In genomic region chr13:109909111-109909510, GRCm38 (mm10) we compare ENCODE assay signal across 26 mouse cellular contexts.
A peak's percentile ranks its signal among the peaks of the same experiment; 100 is the strongest.
DNase-seq lines count a peak whose midpoint lies in the region; ATAC-seq lines count a peak whose summit lies in the region.
"Had no signal": no experiment of that assay in that cellular context is flagged by ENCODE, and none has a peak within 500 bp of the region (broad histone marks: within the 10 kb centered on the region; RNA-seq: fewer than 3 reads in every experiment).

No protein-coding gene starts in this region.

- no peak overlapping the region for H3K4me2 ChIP-seq in heart, embryonic 11.5 days
- no peak overlapping the region for H3K4me2 ChIP-seq in heart, embryonic 15.5 days
- no peak overlapping the region for H3K4me2 ChIP-seq in midbrain, embryonic 11.5 days
- H3K4me2 ChIP-seq in midbrain, embryonic 13.5 days (replicated peaks) = no peak overlapping the region
- H3K4me2 ChIP-seq: embryonic facial prominence, embryonic 12.5 days; embryonic facial prominence, embryonic 15.5 days; hindbrain, embryonic 13.5 days; intestine, embryonic 15.5 days had no signal

- H3K27me3 ChIP-seq in heart, embryonic 11.5 days (ENCODE audit: control insufficient read depth, insufficient read depth, low read length) = no peaks in the 10 kb centered on the region
- H3K27me3 ChIP-seq in heart, embryonic 15.5 days = no peaks in the 10 kb centered on the region
- no peaks in the 10 kb centered on the region for H3K27me3 ChIP-seq in midbrain, embryonic 11.5 days (ENCODE audit: control insufficient read depth, insufficient read depth, low read length)
- peaks cover 4% of the 10 kb centered on the region; the same call in 1 of the 2 replicates for H3K27me3 ChIP-seq in midbrain, embryonic 13.5 days
- H3K27me3 ChIP-seq: embryonic facial prominence, embryonic 12.5 days; embryonic facial prominence, embryonic 15.5 days; hindbrain, embryonic 13.5 days; intestine, embryonic 15.5 days had no signal

- no peak for ATAC-seq in heart, embryonic 11.5 days (replicated peaks; ENCODE audit: insufficient number of reproducible peaks, low FRiP score, low TSS enrichment)
- no peak for ATAC-seq in heart, embryonic 15.5 days (replicated peaks; ENCODE audit: insufficient number of reproducible peaks, insufficient read depth, low FRiP score, low read depth)
- ATAC-seq in midbrain, embryonic 11.5 days (ENCODE audit: low FRiP score) = no peak
- ATAC-seq in midbrain, embryonic 13.5 days = no peak
- ATAC-seq: forebrain, embryonic 14.5 days; forebrain, postnatal 0 days; hindbrain, embryonic 16.5 days; intestine, embryonic 15.5 days had no signal

- no peak overlapping the region for H3K27ac ChIP-seq in heart, embryonic 11.5 days (ENCODE audit: low read depth, low read length)
- 0 out of 2 replicates have a peak overlapping the region, but pooled peaks have one; percentile 1 for H3K27ac ChIP-seq in heart, embryonic 15.5 days
- no peak overlapping the region for H3K27ac ChIP-seq in midbrain, embryonic 11.5 days (ENCODE audit: low read depth, low read length)
- H3K27ac ChIP-seq in midbrain, embryonic 13.5 days = no peak overlapping the region
- H3K27ac ChIP-seq: embryonic facial prominence, embryonic 12.5 days; embryonic facial prominence, embryonic 15.5 days; heart, adult 2 months; hindbrain, embryonic 10.5 days; hindbrain, embryonic 13.5 days; intestine, embryonic 15.5 days had no signal

- H3K9ac ChIP-seq in heart, embryonic 11.5 days (ENCODE audit: low read depth, low read length) = no peak overlapping the region
- H3K9ac ChIP-seq in heart, embryonic 15.5 days = no peak overlapping the region
- no peak overlapping the region for H3K9ac ChIP-seq in midbrain, embryonic 11.5 days (ENCODE audit: low read length)
- H3K9ac ChIP-seq in midbrain, embryonic 13.5 days (replicated peaks) = no peak overlapping the region
- H3K9ac ChIP-seq: embryonic facial prominence, embryonic 12.5 days; embryonic facial prominence, embryonic 15.5 days; forebrain, postnatal 0 days; hindbrain, embryonic 13.5 days; intestine, embryonic 15.5 days had no signal

- DNase-seq in gastrocnemius, adult 18-20 months (ENCODE audit: low spot score) = peak; percentile 76
- no peak for DNase-seq in gastrocnemius, postnatal 14 days
- DNase-seq in heart, adult 11 months = peak; percentile 70
- no peak for DNase-seq in heart, adult 18-20 months
- peak; percentile 1 for DNase-seq in midbrain, embryonic 11.5 days (ENCODE audit: low spot score, missing footprints)
- DNase-seq: adrenal gland, postnatal 10 days; adrenal gland, postnatal 36 days; cerebellum, adult 11 months; cerebellum, adult 2 months; cerebellum, adult 9-11 months; cerebellum, postnatal 25 days; forebrain, postnatal 0 days; gastrocnemius, postnatal 36 days; heart, adult 2 months; kidney, adult 11 months; kidney, adult 8-10 months had no signal

- no peaks in the 10 kb centered on the region for H3K9me3 ChIP-seq in heart, embryonic 11.5 days (replicated peaks; ENCODE audit: control insufficient read depth, low read length)
- H3K9me3 ChIP-seq in heart, embryonic 15.5 days (replicated peaks) = no peaks in the 10 kb centered on the region
- H3K9me3 ChIP-seq in midbrain, embryonic 11.5 days (ENCODE audit: control insufficient read depth, low read length) = no peaks in the 10 kb centered on the region
- no peaks in the 10 kb centered on the region for H3K9me3 ChIP-seq in midbrain, embryonic 13.5 days
- H3K9me3 ChIP-seq: embryonic facial prominence, embryonic 12.5 days; embryonic facial prominence, embryonic 15.5 days; hindbrain, embryonic 10.5 days; hindbrain, embryonic 13.5 days; intestine, embryonic 15.5 days had no signal

- no peaks in the 10 kb centered on the region for H3K36me3 ChIP-seq in heart, embryonic 11.5 days (ENCODE audit: control insufficient read depth, insufficient read depth, low read length)
- H3K36me3 ChIP-seq in heart, embryonic 15.5 days = no peaks in the 10 kb centered on the region
- no peaks in the 10 kb centered on the region for H3K36me3 ChIP-seq in midbrain, embryonic 11.5 days (ENCODE audit: control insufficient read depth, insufficient read depth, low read length)
- no peaks in the 10 kb centered on the region for H3K36me3 ChIP-seq in midbrain, embryonic 13.5 days
- H3K36me3 ChIP-seq: embryonic facial prominence, embryonic 12.5 days; embryonic facial prominence, embryonic 15.5 days; hindbrain, embryonic 10.5 days; hindbrain, embryonic 13.5 days; intestine, embryonic 15.5 days had no signal

- intact Hi-C loops in gastrocnemius, postnatal 14 days (cut with DNase I; ENCODE audit: low total_unique reads) = loop anchor here (5.0 kb wide), 1 partner anchor 132 kb away; no protein-coding TSS in a partner anchor

- no peak overlapping the region for H3K4me3 ChIP-seq in heart, embryonic 11.5 days (ENCODE audit: low read depth, low read length)
- H3K4me3 ChIP-seq in heart, embryonic 15.5 days = no peak overlapping the region
- H3K4me3 ChIP-seq in midbrain, embryonic 11.5 days (ENCODE audit: low read depth, low read length) = no peak overlapping the region
- H3K4me3 ChIP-seq in midbrain, embryonic 13.5 days (replicated peaks) = no peak overlapping the region
- H3K4me3 ChIP-seq: embryonic facial prominence, embryonic 12.5 days; embryonic facial prominence, embryonic 15.5 days; heart, adult 2 months; hindbrain, embryonic 10.5 days; hindbrain, embryonic 13.5 days; intestine, embryonic 15.5 days had no signal

- WGBS in heart, embryonic 11.5 days (ENCODE audit: insufficient replicate concordance) = 68% methylated on average over 8 of the region's 8 CpGs
- 67% methylated on average over 8 of the region's 8 CpGs for WGBS in heart, embryonic 15.5 days
- WGBS in midbrain, embryonic 11.5 days = 86% methylated on average over 8 of the region's 8 CpGs
- WGBS in midbrain, embryonic 13.5 days = 85% methylated on average over 8 of the region's 8 CpGs

- peaks cover 23% of the 10 kb centered on the region for H3K4me1 ChIP-seq in heart, embryonic 11.5 days (ENCODE audit: control insufficient read depth, insufficient read depth, low read length)
- H3K4me1 ChIP-seq in heart, embryonic 15.5 days (replicated peaks) = peaks cover 46% of the 10 kb centered on the region
- peaks cover 2% of the 10 kb centered on the region for H3K4me1 ChIP-seq in midbrain, embryonic 11.5 days (ENCODE audit: control insufficient read depth, insufficient read depth, low read length)
- H3K4me1 ChIP-seq in midbrain, embryonic 13.5 days (replicated peaks) = peaks cover 35% of the 10 kb centered on the region

Comparison
In these comparisons a context has a peak if more than half of its experiments do, and no peak if none do; other contexts are left out.
1. DNase-seq: peak in gastrocnemius, adult 18-20 months (single experiment), heart, adult 11 months (single experiment) and midbrain, embryonic 11.5 days (single experiment); none in gastrocnemius, postnatal 14 days (single experiment) and heart, adult 18-20 months (0 of 2).